Mouse (Mus musculus): Measurements from ENCODE around the gene Sirt3. TPM values are rescaled to one million over a fixed set of nuclear protein-coding genes. Genes with fewer than 3 reads are reported as not detected.

Sirt3 gene
- polyA plus RNA-seq, 1 experiment from 2014 or later: 23.5 TPM

DNA sequence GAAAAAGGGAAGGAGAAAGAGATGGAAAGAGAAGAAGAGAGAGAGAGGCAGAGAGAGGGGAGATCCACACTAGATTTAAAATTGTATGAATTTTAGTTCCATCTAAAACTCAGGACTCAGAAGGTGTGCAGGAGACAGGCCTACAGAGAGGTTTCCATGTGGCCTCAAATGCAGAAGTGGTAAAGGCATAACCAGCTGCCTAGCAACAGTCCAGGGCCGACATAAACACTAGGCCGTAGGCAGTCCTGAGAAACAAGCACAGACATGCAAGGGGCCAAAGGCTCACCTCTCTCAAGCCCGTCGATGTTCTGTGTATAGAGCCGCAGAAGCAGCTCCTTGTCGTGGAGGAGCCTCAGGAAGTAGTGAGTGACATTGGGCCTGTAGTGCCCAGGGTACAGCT, 4.7 kb downstream of the Sirt3 start:
- Histone ChIP-seq H3K4me1 (replicated peaks; ENCODE audit: control insufficient read depth, insufficient read depth, low read length) (peaks cover 3% of the 10 kb centered on the region), H3K9ac (ENCODE audit: low read length) (no peak overlapping the region), H3K4me3 (ENCODE audit: low read length) (no peak overlapping the region), H3K27me3 (ENCODE audit: control insufficient read depth, insufficient read depth, low read depth, low read length) (no peaks in the 10 kb centered on the region), H3K9me3 (ENCODE audit: control insufficient read depth, low read length) (no peaks in the 10 kb centered on the region), H3K36me3 (ENCODE audit: control insufficient read depth, insufficient read depth, low read length) (no peaks in the 10 kb centered on the region), H3K27ac (ENCODE audit: low read length) (no peak overlapping the region), H3K4me2 (ENCODE audit: low read depth, low read length) (no peak overlapping the region)
- 76% methylated on average over 6 of the region's 6 CpGs for WGBS
- no peak for ATAC-seq (ENCODE audit: low read depth)

- H3K36me3 ChIP-seq (ENCODE audit: control insufficient read depth, insufficient read depth, low read length): no peaks in the 10 kb centered on the region
- H3K4me1 ChIP-seq (replicated peaks; ENCODE audit: control insufficient read depth, insufficient read depth, low read length): no peaks in the 10 kb centered on the region
- ATAC-seq (ENCODE audit: low read depth): no peak
- no peak overlapping the region for H3K9ac ChIP-seq (ENCODE audit: low read length)
- no peaks in the 10 kb centered on the region for H3K9me3 ChIP-seq (ENCODE audit: control insufficient read depth, low read length)
- no peak overlapping the region for H3K27ac ChIP-seq (ENCODE audit: low read length)
- H3K27me3 ChIP-seq (ENCODE audit: control insufficient read depth, insufficient read depth, low read depth, low read length): no peaks in the 10 kb centered on the region
- 83% methylated on average over 4 of the region's 4 CpGs for WGBS
- H3K4me2 ChIP-seq (ENCODE audit: low read depth, low read length): no peak overlapping the region
- no peak overlapping the region for H3K4me3 ChIP-seq (ENCODE audit: low read length)
Observed at GRCm38 (mm10) chr7:140874224-140874623, 7.9 kb downstream of the Sirt3 start.

DNA sequence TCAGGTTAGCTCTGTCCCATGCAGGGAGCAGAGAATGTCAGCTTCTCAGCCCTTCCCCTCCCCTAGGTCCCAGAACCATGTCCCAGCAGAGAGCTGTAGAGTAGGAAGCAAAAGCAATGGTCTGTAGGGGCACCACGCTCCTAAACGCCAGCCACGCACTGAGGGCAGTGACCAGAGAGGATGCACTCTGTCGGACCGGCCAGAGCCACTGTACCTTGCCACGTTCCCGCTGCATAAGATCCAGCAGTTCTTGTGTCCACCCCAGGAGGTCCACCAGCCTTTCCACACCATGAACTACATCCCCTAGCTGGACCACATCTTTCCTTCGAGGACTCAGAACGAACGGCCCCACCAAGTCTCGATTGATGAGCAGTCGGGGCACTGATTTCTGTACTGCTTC, 17.3 kb downstream of the Sirt3 start:
- Histone ChIP-seq H3K27me3 (ENCODE audit: control insufficient read depth, insufficient read depth, low read depth, low read length) (no peaks in the 10 kb centered on the region), H3K9ac (ENCODE audit: low read length) (no peak overlapping the region), H3K4me2 (ENCODE audit: low read depth, low read length) (no peak overlapping the region), H3K4me3 (ENCODE audit: low read length) (no peak overlapping the region), H3K27ac (ENCODE audit: low read length) (no peak overlapping the region), H3K9me3 (ENCODE audit: control insufficient read depth, low read length) (no peaks in the 10 kb centered on the region), H3K4me1 (replicated peaks; ENCODE audit: control insufficient read depth, insufficient read depth, low read length) (no peaks in the 10 kb centered on the region), H3K36me3 (ENCODE audit: control insufficient read depth, insufficient read depth, low read length) (peaks cover 18% of the 10 kb centered on the region)
- WGBS: 82% methylated on average over 12 of the region's 12 CpGs
- no peak for ATAC-seq (ENCODE audit: low read depth)

- WGBS: 87% methylated on average over 5 of the region's 5 CpGs
- no peak for ATAC-seq (ENCODE audit: low read depth)
- H3K27me3 ChIP-seq (ENCODE audit: control insufficient read depth, insufficient read depth, low read depth, low read length): no peaks in the 10 kb centered on the region
- H3K27ac ChIP-seq (ENCODE audit: low read length): no peak overlapping the region
- no peak overlapping the region for H3K4me2 ChIP-seq (ENCODE audit: low read depth, low read length)
- no peak overlapping the region for H3K4me3 ChIP-seq (ENCODE audit: low read length)
- H3K9ac ChIP-seq (ENCODE audit: low read length): no peak overlapping the region
- peaks cover 10% of the 10 kb centered on the region for H3K4me1 ChIP-seq (replicated peaks; ENCODE audit: control insufficient read depth, insufficient read depth, low read length)
- H3K9me3 ChIP-seq (ENCODE audit: control insufficient read depth, low read length): no peaks in the 10 kb centered on the region
- H3K36me3 ChIP-seq (ENCODE audit: control insufficient read depth, insufficient read depth, low read length): peaks cover 19% of the 10 kb centered on the region
Observed at GRCm38 (mm10) chr7:140860728-140861127, 21.4 kb downstream of the Sirt3 start.

- peaks cover 15% of the 10 kb centered on the region for H3K4me1 ChIP-seq (replicated peaks; ENCODE audit: control insufficient read depth, insufficient read depth, low read length)
- no peak overlapping the region for H3K4me2 ChIP-seq (ENCODE audit: low read depth, low read length)
- H3K27ac ChIP-seq (ENCODE audit: low read length): no peak overlapping the region
- ATAC-seq (ENCODE audit: low read depth): no peak
- no peak overlapping the region for H3K9ac ChIP-seq (ENCODE audit: low read length)
- WGBS: 71% methylated on average over 6 of the region's 6 CpGs
- no peaks in the 10 kb centered on the region for H3K27me3 ChIP-seq (ENCODE audit: control insufficient read depth, insufficient read depth, low read depth, low read length)
- H3K36me3 ChIP-seq (ENCODE audit: control insufficient read depth, insufficient read depth, low read length): peaks cover 19% of the 10 kb centered on the region
- no peaks in the 10 kb centered on the region for H3K9me3 ChIP-seq (ENCODE audit: control insufficient read depth, low read length)
- H3K4me3 ChIP-seq (ENCODE audit: low read length): no peak overlapping the region
Observed at GRCm38 (mm10) chr7:140859997-140860396, 22.1 kb downstream of the Sirt3 start.

GRCm38 (mm10) chr7:140858746-140859145, 23.4 kb downstream of the Sirt3 start:
- no peak for ATAC-seq (ENCODE audit: low read depth)
- Histone ChIP-seq H3K9me3 (ENCODE audit: control insufficient read depth, low read length) (no peaks in the 10 kb centered on the region), H3K4me1 (replicated peaks; ENCODE audit: control insufficient read depth, insufficient read depth, low read length) (peaks cover 17% of the 10 kb centered on the region), H3K36me3 (ENCODE audit: control insufficient read depth, insufficient read depth, low read length) (peaks cover 22% of the 10 kb centered on the region), H3K4me3 (ENCODE audit: low read length) (no peak overlapping the region), H3K27ac (ENCODE audit: low read length) (no peak overlapping the region), H3K27me3 (ENCODE audit: control insufficient read depth, insufficient read depth, low read depth, low read length) (no peaks in the 10 kb centered on the region), H3K4me2 (ENCODE audit: low read depth, low read length) (peak overlapping the region; percentile 98), H3K9ac (ENCODE audit: low read length) (no peak overlapping the region)
- WGBS: 92% methylated on average over 8 of the region's 8 CpGs

DNA sequence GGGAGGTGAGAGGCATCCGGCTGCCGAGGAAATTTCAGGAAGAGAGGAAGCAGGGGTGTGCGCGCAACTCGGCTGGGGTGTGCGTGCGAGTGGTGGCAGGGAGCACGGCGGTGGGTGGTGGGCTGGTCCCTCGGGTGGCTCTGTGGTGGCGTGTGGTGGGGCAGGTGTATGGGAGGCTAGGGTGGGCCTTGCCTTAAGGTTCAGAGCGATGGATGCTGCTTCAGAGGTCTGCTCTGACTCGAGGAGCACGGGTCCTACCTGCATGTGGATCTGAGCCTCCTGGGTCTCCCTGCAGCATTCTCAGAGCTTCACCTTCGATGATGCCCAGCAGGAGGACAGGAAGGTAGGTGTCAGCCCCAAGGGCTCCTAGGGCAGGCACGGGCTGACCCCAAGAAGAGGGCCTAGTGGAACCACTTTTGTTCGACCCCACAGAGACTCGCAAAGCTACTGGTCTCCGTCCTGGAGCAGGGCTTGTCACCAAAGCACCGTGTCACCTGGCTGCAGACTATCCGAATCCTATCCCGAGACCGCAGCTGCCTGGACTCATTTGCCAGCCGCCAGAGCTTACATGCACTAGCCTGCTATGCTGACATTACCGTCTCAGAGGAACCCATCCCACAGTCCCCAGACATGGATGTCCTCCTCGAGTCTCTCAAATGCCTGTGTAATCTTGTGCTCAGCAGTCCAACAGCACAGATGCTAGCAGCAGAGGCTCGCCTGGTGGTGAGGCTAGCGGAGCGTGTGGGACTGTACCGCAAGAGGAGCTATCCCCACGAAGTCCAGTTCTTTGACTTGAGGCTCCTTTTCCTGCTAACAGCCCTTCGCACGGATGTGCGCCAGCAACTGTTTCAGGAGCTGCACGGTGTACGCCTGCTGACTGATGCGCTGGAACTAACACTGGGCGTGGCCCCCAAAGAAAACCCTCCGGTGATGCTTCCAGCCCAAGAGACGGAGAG, 24.3 kb downstream of the Sirt3 start, which contains the start of gene Bet1l:
Gene Bet1l (minus strand): TSS at position 28 of the 956 bp plus-strand sequence.
- Histone ChIP-seq H3K4me3 (ENCODE audit: low read length) (peak within 1 kb of the TSS; percentile 68), H3K27ac (ENCODE audit: low read length) (peak within 1 kb of the TSS; percentile 95), H3K9ac (ENCODE audit: low read length) (peak within 1 kb of the TSS; percentile 83), H3K9me3 (ENCODE audit: control insufficient read depth, low read length) (no peaks in the 10 kb centered on the region), H3K4me2 (ENCODE audit: low read depth, low read length) (peak within 1 kb of the TSS; percentile 98), H3K36me3 (ENCODE audit: control insufficient read depth, insufficient read depth, low read length) (peaks cover 23% of the 10 kb centered on the region), H3K27me3 (ENCODE audit: control insufficient read depth, insufficient read depth, low read depth, low read length) (no peaks in the 10 kb centered on the region), H3K4me1 (replicated peaks; ENCODE audit: control insufficient read depth, insufficient read depth, low read length) (peaks cover 17% of the 10 kb centered on the region)
- peak; percentile 27 for ATAC-seq (ENCODE audit: low read depth)
- 28% methylated on average over 40 of the region's 40 CpGs for WGBS

- H3K36me3 ChIP-seq (ENCODE audit: control insufficient read depth, insufficient read depth, low read length): peaks cover 29% of the 10 kb centered on the region
- peak within 1 kb of the TSS; percentile 68 for H3K4me3 ChIP-seq (ENCODE audit: low read length)
- no peaks in the 10 kb centered on the region for H3K27me3 ChIP-seq (ENCODE audit: control insufficient read depth, insufficient read depth, low read depth, low read length)
- peak within 1 kb of the TSS; percentile 83 for H3K9ac ChIP-seq (ENCODE audit: low read length)
- peak within 1 kb of the TSS; percentile 95 for H3K27ac ChIP-seq (ENCODE audit: low read length)
- peak; percentile 83 for ATAC-seq (ENCODE audit: low read depth)
- under 1% methylated on average over 50 of the region's 50 CpGs for WGBS
- H3K4me2 ChIP-seq (ENCODE audit: low read depth, low read length): peak within 1 kb of the TSS; percentile 98
- peaks cover 17% of the 10 kb centered on the region for H3K4me1 ChIP-seq (replicated peaks; ENCODE audit: control insufficient read depth, insufficient read depth, low read length)
- no peaks in the 10 kb centered on the region for H3K9me3 ChIP-seq (ENCODE audit: control insufficient read depth, low read length)
Observed at GRCm38 (mm10) chr7:140856785-140857549, 25.1 kb downstream of the Sirt3 start, which contains the start of gene Ric8a. Gene Ric8a, plus strand, starts transcription at chr7:140856957.
